Mouse (Mus musculus) hindbrain, postnatal 0 days (tissue): ENCODE measurements at regions not wholly inside any gene's neighbourhood (a gene's known extent, or its start where the extent isn't known, plus 50 kb on each side); places are given as distances from the start of the nearest gene placed in this dataset.

Experiments
- ATAC-seq: fragments of 200-750 bp; cut with Nextera tagmentation; 2 replicates; pipeline ENCODE4 v1.8.0; 2017; ENCODE audit warnings: mild to moderate bottlenecking, moderate TSS enrichment, moderate library complexity
- DNase-seq: peaks from one replicate; pipeline ENCODE4 v3.0.0-alpha.2; 2015; ENCODE audit warnings: low spot score
- H3K27ac ChIP-seq: fragments of 300-500 bp; sonication (generic); 2 replicates; pipeline ENCODE4 v1.5.1; 2014; ENCODE audit warnings: mild to moderate bottlenecking
- H3K27me3 ChIP-seq: fragments of 300-500 bp; sonication (generic); 2 replicates; pipeline ENCODE4 v1.6.1; 2014; ENCODE audit warnings: low read length, mixed read lengths; ENCODE audit not compliant: insufficient read depth
- H3K36me3 ChIP-seq: fragments of 300-500 bp; sonication (generic); 2 replicates; pipeline ENCODE4 v1.6.1; 2014; ENCODE audit warnings: low read length, mixed read lengths; ENCODE audit not compliant: insufficient read depth
- H3K4me1 ChIP-seq: fragments of 300-500 bp; sonication (generic); 2 replicates; pipeline ENCODE4 v1.6.1; 2014; ENCODE audit warnings: antibody characterized with exemption, low read length, mixed read lengths; ENCODE audit not compliant: insufficient read depth
- H3K4me2 ChIP-seq: fragments of 300-500 bp; sonication (generic); 2 replicates; pipeline ENCODE4 v1.6.1; 2014; ENCODE audit warnings: low read depth, mild to moderate bottlenecking, low read length, moderate library complexity, mixed read lengths
- H3K4me3 ChIP-seq: fragments of 300-500 bp; sonication (generic); 2 replicates; pipeline ENCODE4 v1.5.1; 2014; ENCODE audit warnings: low read length
- H3K9ac ChIP-seq: fragments of 300-500 bp; sonication (generic); replicated peaks from 2 replicates; pipeline ENCODE4 v1.6.1; 2014; ENCODE audit warnings: mild to moderate bottlenecking, low read length, moderate library complexity, mixed read lengths
- H3K9me3 ChIP-seq: fragments of 300-500 bp; sonication (generic); 2 replicates; pipeline ENCODE4 v1.6.1; 2016; ENCODE audit warnings: low read length, mixed read lengths
- CTCF ChIP-seq: IDR thresholded peaks from 2 replicates; pipeline ENCODE4 v1.5.1; 2016; ENCODE audit warnings: antibody characterized with exemption, control low read depth, low read depth
- WGBS: fragments of 180-500 bp; shearing (Covaris S2); extraction: QIAGEN DNeasy Blood & Tissue Kit; methylation state at CpG from one replicate; pipeline ENCODE4 v1.1.7; 2014; 5-methylcytosine and 5-hydroxymethylcytosine counted together

DNA sequence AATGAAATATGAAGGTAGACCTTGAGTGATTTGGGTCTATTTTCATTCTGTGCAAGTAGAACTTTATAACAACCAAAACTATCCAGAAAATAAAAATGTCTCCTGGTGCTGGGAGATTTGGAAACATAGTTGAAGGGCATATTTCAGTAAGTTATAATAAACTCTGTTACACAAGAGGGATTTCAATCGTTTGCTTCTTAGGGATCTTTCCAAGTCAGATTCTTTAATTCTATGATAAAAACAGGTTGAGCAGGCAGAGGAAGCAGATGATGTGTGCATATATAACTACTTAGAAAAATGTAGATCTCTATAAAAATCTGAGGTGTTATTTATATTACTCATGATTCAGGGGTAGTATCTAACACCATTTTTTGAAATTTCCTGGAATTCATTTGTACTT is 498.3 kb downstream of the Lmo4 start:
- Histone ChIP-seq H3K9me3 (no peaks in the 10 kb centered on the region), H3K27ac (no peak overlapping the region), H3K27me3 (no peaks in the 10 kb centered on the region), H3K4me2 (no peak overlapping the region), H3K4me3 (no peak overlapping the region), H3K9ac (no peak overlapping the region), H3K4me1 (no peaks in the 10 kb centered on the region), H3K36me3 (no peaks in the 10 kb centered on the region)
- WGBS = 95% methylated on average over 1 of the region's 1 CpGs
- DNase-seq (no peak), ATAC-seq (no peak)
- TF ChIP-seq CTCF = no peak

DNA sequence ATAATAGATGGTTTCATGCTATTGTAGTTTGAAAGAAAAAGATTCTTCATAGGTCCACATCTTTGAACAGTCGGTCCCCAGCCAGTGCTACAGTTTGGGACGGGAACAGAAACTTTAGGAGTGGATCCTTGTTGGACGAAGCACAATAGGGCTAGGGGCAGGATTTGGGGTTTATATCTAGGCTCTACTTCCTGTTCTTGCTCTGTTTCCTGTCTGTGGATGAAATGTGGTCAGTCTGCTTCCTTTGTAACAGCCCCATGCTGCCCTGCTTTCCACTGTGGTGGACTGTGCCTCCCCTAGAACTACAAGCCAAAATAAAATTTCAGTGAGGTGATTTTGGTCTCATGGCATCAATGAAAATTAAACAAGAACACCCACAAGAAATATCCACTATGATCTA is 510.2 kb downstream of the Lmo4 start:
- DNase-seq (no peak), ATAC-seq (no peak)
- no peak overlapping the region for H3K9ac ChIP-seq
- no peak overlapping the region for H3K4me3 ChIP-seq
- H3K9me3 ChIP-seq = no peaks in the 10 kb centered on the region
- H3K4me2 ChIP-seq = no peak overlapping the region
- no peaks in the 10 kb centered on the region for H3K36me3 ChIP-seq
- H3K4me1 ChIP-seq = no peaks in the 10 kb centered on the region
- H3K27me3 ChIP-seq = no peaks in the 10 kb centered on the region
- no peak overlapping the region for H3K27ac ChIP-seq
- no peak for TF ChIP-seq CTCF
- 86% methylated on average over 3 of the region's 3 CpGs for WGBS

- H3K9me3 ChIP-seq = no peaks in the 10 kb centered on the region
- H3K9ac ChIP-seq = no peak overlapping the region
- ATAC-seq = no peak
- no peak overlapping the region for H3K27ac ChIP-seq
- WGBS = 89% methylated on average over 2 of the region's 2 CpGs
- no peak for DNase-seq
- H3K4me3 ChIP-seq = no peak overlapping the region
- no peaks in the 10 kb centered on the region for H3K27me3 ChIP-seq
- no peak overlapping the region for H3K4me2 ChIP-seq
- H3K36me3 ChIP-seq = no peaks in the 10 kb centered on the region
- no peaks in the 10 kb centered on the region for H3K4me1 ChIP-seq
- no peak for TF ChIP-seq CTCF
These were observed 519.3 kb downstream of the Lmo4 start for GRCm38 (mm10) chr3:143685742-143686141.

DNA sequence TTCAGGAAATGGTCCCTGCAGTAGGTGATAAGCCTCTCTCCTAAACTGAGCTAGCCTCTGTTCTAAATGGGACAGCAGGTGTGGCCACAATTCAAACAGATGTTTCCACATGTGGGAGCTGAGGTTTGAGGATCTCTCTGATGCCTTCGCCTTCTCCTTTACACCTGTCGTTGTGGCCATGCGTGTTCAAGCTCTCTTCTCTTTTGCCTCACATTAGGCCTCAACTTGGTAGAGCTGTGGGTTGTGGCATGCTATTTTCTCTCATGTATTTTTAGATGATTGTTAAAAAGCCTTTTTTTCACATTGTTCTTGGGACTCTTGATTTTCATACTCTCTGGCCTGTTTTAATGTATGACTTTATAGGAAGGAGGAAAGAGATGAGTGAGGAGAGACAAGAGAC is 526.8 kb downstream of the Lmo4 start:
- Histone ChIP-seq H3K4me3 (no peak overlapping the region), H3K36me3 (no peaks in the 10 kb centered on the region), H3K27me3 (no peaks in the 10 kb centered on the region), H3K4me2 (no peak overlapping the region), H3K9ac (no peak overlapping the region), H3K9me3 (no peaks in the 10 kb centered on the region), H3K27ac (no peak overlapping the region), H3K4me1 (no peaks in the 10 kb centered on the region)
- WGBS = 96% methylated on average over 3 of the region's 3 CpGs
- DNase-seq = no peak
- ATAC-seq = no peak
- no peak for TF ChIP-seq CTCF

- WGBS = 93% methylated on average over 3 of the region's 3 CpGs
- DNase-seq = no peak
- H3K9ac ChIP-seq = no peak overlapping the region
- no peaks in the 10 kb centered on the region for H3K36me3 ChIP-seq
- H3K4me3 ChIP-seq = no peak overlapping the region
- H3K27me3 ChIP-seq = no peaks in the 10 kb centered on the region
- no peak overlapping the region for H3K4me2 ChIP-seq
- H3K4me1 ChIP-seq = no peaks in the 10 kb centered on the region
- no peak overlapping the region for H3K27ac ChIP-seq
- no peak for ATAC-seq
- H3K9me3 ChIP-seq = no peaks in the 10 kb centered on the region
- TF ChIP-seq CTCF = no peak
These were observed 530.2 kb downstream of the Lmo4 start for GRCm38 (mm10) chr3:143674855-143675254.

- no peak for TF ChIP-seq CTCF
- Histone ChIP-seq H3K36me3 (no peaks in the 10 kb centered on the region), H3K27ac (no peak overlapping the region), H3K27me3 (no peaks in the 10 kb centered on the region), H3K4me1 (no peaks in the 10 kb centered on the region), H3K9me3 (no peaks in the 10 kb centered on the region), H3K4me3 (no peak overlapping the region), H3K9ac (no peak overlapping the region), H3K4me2 (no peak overlapping the region)
- DNase-seq = no peak
- 86% methylated on average over 7 of the region's 7 CpGs for WGBS
- ATAC-seq = no peak
These were observed 530.6 kb downstream of the Lmo4 start for GRCm38 (mm10) chr3:143674446-143674845.

- no peaks in the 10 kb centered on the region for H3K4me1 ChIP-seq
- no peak for DNase-seq
- H3K4me2 ChIP-seq = no peak overlapping the region
- H3K4me3 ChIP-seq = no peak overlapping the region
- 88% methylated on average over 5 of the region's 5 CpGs for WGBS
- H3K27ac ChIP-seq = no peak overlapping the region
- H3K36me3 ChIP-seq = no peaks in the 10 kb centered on the region
- TF ChIP-seq CTCF = no peak
- no peak for ATAC-seq
- H3K9ac ChIP-seq = no peak overlapping the region
- H3K9me3 ChIP-seq = no peaks in the 10 kb centered on the region
- no peaks in the 10 kb centered on the region for H3K27me3 ChIP-seq
These were observed 542.9 kb downstream of the Lmo4 start for GRCm38 (mm10) chr3:143662041-143662685.
